Mouse (Mus musculus): ENCODE measurements around the gene Susd1. TPM values are rescaled to one million over a fixed set of nuclear protein-coding genes. Genes with fewer than 3 reads are reported as not detected.
A peak's percentile ranks its signal among the peaks of the same experiment; 100 is the strongest.

Gene Susd1
- polyA plus RNA-seq, 1 experiment, result 8.8 TPM

GRCm38 (mm10) chr4:59277958-59278357 lies 160.5 kb downstream of the Susd1 start:
- no peak for DNase-seq
- 96% methylated on average over 9 of the region's 9 CpGs for WGBS
- TF ChIP-seq POLR2A (IDR thresholded peaks at IDR 0.05; ENCODE audit: low read depth, low read length) (no peak), CTCF (conservative IDR thresholded peaks at IDR 0.05; ENCODE audit: insufficient read depth, insufficient read length, low read depth, low read length) (no peak)
- no peaks in the 10 kb centered on the region for H3K27me3 ChIP-seq (replicated peaks; ENCODE audit: control insufficient read depth, insufficient read depth, low read length)
- H3K4me3 ChIP-seq (ENCODE audit: insufficient read depth, low read depth, low read length), result no peak overlapping the region
- H3K36me3 ChIP-seq (ENCODE audit: control insufficient read depth, insufficient read depth, low read length), result no peaks in the 10 kb centered on the region
- H3K4me1 ChIP-seq (ENCODE audit: control insufficient read depth, insufficient read depth, low read length), result peaks cover 2% of the 10 kb centered on the region; the same call in 1 of the 2 replicates
- no peak overlapping the region for H3K27ac ChIP-seq (ENCODE audit: insufficient read depth, low read depth, low read length)

DNA sequence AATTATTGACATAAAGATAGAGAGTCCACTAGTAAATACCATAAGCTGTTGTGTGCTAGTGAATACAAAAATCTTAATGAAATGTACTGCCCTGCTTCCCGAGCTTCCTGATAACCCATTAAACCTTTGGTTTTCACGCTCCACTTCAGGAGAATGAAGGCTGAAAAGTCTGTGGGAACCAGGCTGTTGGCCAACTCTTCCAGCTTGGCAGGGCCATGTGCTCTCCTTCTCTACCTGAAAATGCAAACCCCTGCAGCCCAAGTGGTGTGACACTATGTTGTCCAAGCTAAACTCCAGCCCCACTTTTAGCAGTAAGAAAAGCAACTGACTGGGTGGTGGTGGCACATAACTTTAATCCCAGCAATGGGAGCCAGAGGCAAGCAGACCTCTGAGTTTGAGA lies 162.5 kb downstream of the Susd1 start:
- TF ChIP-seq POLR2A (IDR thresholded peaks at IDR 0.05; ENCODE audit: low read depth, low read length) (no peak), CTCF (conservative IDR thresholded peaks at IDR 0.05; ENCODE audit: insufficient read depth, insufficient read length, low read depth, low read length) (no peak)
- H3K4me3 ChIP-seq (ENCODE audit: insufficient read depth, low read depth, low read length), result no peak overlapping the region
- peaks cover 2% of the 10 kb centered on the region; the same call in 1 of the 2 replicates for H3K4me1 ChIP-seq (ENCODE audit: control insufficient read depth, insufficient read depth, low read length)
- DNase-seq, result peak; percentile 18
- no peaks in the 10 kb centered on the region for H3K36me3 ChIP-seq (ENCODE audit: control insufficient read depth, insufficient read depth, low read length)
- no peaks in the 10 kb centered on the region for H3K27me3 ChIP-seq (replicated peaks; ENCODE audit: control insufficient read depth, insufficient read depth, low read length)
- H3K27ac ChIP-seq (ENCODE audit: insufficient read depth, low read depth, low read length), result no peak overlapping the region
- 42% methylated on average over 2 of the region's 2 CpGs for WGBS

DNA sequence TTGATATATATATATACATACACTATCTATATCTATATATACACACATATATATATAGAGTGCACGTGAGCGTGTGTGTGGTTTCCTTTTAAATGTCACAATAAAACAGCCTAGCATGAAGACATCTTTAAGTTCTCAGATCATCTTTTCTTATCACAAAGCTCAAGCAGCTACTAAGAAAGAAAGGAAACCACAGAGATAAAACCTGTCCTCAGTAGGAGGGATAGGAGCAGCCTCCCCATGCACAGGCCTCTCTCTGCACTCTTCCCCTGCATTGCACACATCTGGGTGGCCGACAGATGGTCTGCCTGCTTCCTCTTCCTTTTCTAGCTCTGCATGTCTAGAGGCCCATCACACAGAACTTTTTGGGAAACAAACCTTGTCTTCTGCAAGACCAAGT lies 162.9 kb downstream of the Susd1 start:
- Histone ChIP-seq H3K27me3 (replicated peaks; ENCODE audit: control insufficient read depth, insufficient read depth, low read length) (no peaks in the 10 kb centered on the region), H3K36me3 (ENCODE audit: control insufficient read depth, insufficient read depth, low read length) (no peaks in the 10 kb centered on the region), H3K4me3 (ENCODE audit: insufficient read depth, low read depth, low read length) (no peak overlapping the region), H3K27ac (ENCODE audit: insufficient read depth, low read depth, low read length) (no peak overlapping the region), H3K4me1 (ENCODE audit: control insufficient read depth, insufficient read depth, low read length) (peaks cover 2% of the 10 kb centered on the region; the same call in 1 of the 2 replicates)
- TF ChIP-seq POLR2A (IDR thresholded peaks at IDR 0.05; ENCODE audit: low read depth, low read length), result no peak
- TF ChIP-seq CTCF (conservative IDR thresholded peaks at IDR 0.05; ENCODE audit: insufficient read depth, insufficient read length, low read depth, low read length), result no peak
- DNase-seq, result no peak
- WGBS, result 80% methylated on average over 3 of the region's 3 CpGs

DNA sequence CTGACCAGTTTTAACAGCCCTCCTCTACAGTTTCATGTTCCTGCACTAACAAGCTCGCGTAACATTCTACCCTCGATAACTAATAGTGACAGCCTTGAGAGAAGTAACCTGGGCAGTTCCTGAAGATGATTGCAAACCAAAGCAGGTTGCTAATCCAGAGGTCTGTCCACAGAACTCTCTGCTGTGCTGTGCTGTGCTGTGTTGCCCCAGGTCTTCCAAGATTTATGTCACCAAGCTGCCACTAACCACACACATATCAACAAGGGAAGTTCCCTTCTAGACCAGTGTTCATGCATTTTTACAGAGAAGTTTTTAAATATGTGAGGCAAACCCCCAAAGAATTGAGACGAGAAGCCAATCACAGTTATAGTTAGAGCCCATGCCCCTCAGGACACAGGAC lies 164.3 kb downstream of the Susd1 start:
- H3K4me3 ChIP-seq (ENCODE audit: insufficient read depth, low read depth, low read length), result no peak overlapping the region
- WGBS, result 55% methylated on average over 4 of the region's 4 CpGs
- no peak overlapping the region for H3K27ac ChIP-seq (ENCODE audit: insufficient read depth, low read depth, low read length)
- peaks cover 2% of the 10 kb centered on the region; the same call in 1 of the 2 replicates for H3K4me1 ChIP-seq (ENCODE audit: control insufficient read depth, insufficient read depth, low read length)
- no peaks in the 10 kb centered on the region for H3K27me3 ChIP-seq (replicated peaks; ENCODE audit: control insufficient read depth, insufficient read depth, low read length)
- no peak for TF ChIP-seq POLR2A (IDR thresholded peaks at IDR 0.05; ENCODE audit: low read depth, low read length)
- TF ChIP-seq CTCF (conservative IDR thresholded peaks at IDR 0.05; ENCODE audit: insufficient read depth, insufficient read length, low read depth, low read length), result no peak
- no peaks in the 10 kb centered on the region for H3K36me3 ChIP-seq (ENCODE audit: control insufficient read depth, insufficient read depth, low read length)
- no peak for DNase-seq

- WGBS, result 52% methylated on average over 1 of the region's 1 CpGs
- peak; percentile 82 for DNase-seq
These were observed 165.1 kb downstream of the Susd1 start for GRCm38 (mm10) chr4:59273342-59273741.

DNA sequence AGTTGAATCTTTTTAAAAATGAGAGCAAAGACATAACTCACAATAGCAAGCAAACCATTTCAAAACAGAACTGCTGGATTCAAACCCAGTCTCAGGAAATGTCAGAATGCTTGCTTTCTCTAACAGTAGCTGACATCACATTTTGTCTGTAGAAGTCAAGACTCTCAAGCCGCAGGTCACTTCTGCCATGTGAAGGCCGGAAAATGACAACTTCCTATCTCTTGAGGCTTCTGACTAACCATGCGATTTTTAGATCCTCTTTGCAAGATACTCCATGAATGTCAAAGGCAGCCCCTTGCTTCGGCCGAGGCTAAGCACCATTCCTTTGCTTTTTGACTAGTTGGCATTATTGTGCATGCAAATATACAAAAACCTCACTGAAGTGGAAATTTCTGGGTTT lies 172.8 kb downstream of the Susd1 start:
- WGBS, result 90% methylated on average over 5 of the region's 5 CpGs
- Histone ChIP-seq H3K4me1 (ENCODE audit: control insufficient read depth, insufficient read depth, low read length) (0 out of 2 replicates have a peak, but pooled peaks cover 6% of the 10 kb centered on the region), H3K36me3 (ENCODE audit: control insufficient read depth, insufficient read depth, low read length) (no peaks in the 10 kb centered on the region), H3K4me3 (ENCODE audit: insufficient read depth, low read depth, low read length) (no peak overlapping the region), H3K27me3 (replicated peaks; ENCODE audit: control insufficient read depth, insufficient read depth, low read length) (no peaks in the 10 kb centered on the region), H3K27ac (ENCODE audit: insufficient read depth, low read depth, low read length) (no peak overlapping the region)
- TF ChIP-seq CTCF (conservative IDR thresholded peaks at IDR 0.05; ENCODE audit: insufficient read depth, insufficient read length, low read depth, low read length) (no peak), POLR2A (IDR thresholded peaks at IDR 0.05; ENCODE audit: low read depth, low read length) (no peak)
- DNase-seq, result peak; percentile 24

More at GRCm38 (mm10) chr4:59273342-59273741, 165.1 kb downstream of the Susd1 start:
- Histone ChIP-seq H3K27ac (ENCODE audit: insufficient read depth, low read depth, low read length) (no peak overlapping the region), H3K27me3 (replicated peaks; ENCODE audit: control insufficient read depth, insufficient read depth, low read length) (no peaks in the 10 kb centered on the region), H3K4me1 (ENCODE audit: control insufficient read depth, insufficient read depth, low read length) (peaks cover 2% of the 10 kb centered on the region; the same call in 1 of the 2 replicates), H3K4me3 (ENCODE audit: insufficient read depth, low read depth, low read length) (no peak overlapping the region), H3K36me3 (ENCODE audit: control insufficient read depth, insufficient read depth, low read length) (no peaks in the 10 kb centered on the region)
- TF ChIP-seq CTCF (conservative IDR thresholded peaks at IDR 0.05; ENCODE audit: insufficient read depth, insufficient read length, low read depth, low read length) (no peak), POLR2A (IDR thresholded peaks at IDR 0.05; ENCODE audit: low read depth, low read length) (no peak)

GRCm38 (mm10) chr4:59265182-59265581 lies 173.3 kb downstream of the Susd1 start:
- 78% methylated on average over 5 of the region's 5 CpGs for WGBS
- no peak for DNase-seq

More at GRCm38 (mm10) chr4:59265182-59265581, 173.3 kb downstream of the Susd1 start:
- H3K4me1 ChIP-seq (ENCODE audit: control insufficient read depth, insufficient read depth, low read length), result 0 out of 2 replicates have a peak, but pooled peaks cover 6% of the 10 kb centered on the region
- no peaks in the 10 kb centered on the region for H3K27me3 ChIP-seq (replicated peaks; ENCODE audit: control insufficient read depth, insufficient read depth, low read length)
- H3K27ac ChIP-seq (ENCODE audit: insufficient read depth, low read depth, low read length), result no peak overlapping the region
- no peaks in the 10 kb centered on the region for H3K36me3 ChIP-seq (ENCODE audit: control insufficient read depth, insufficient read depth, low read length)
- TF ChIP-seq POLR2A (IDR thresholded peaks at IDR 0.05; ENCODE audit: low read depth, low read length), result no peak
- TF ChIP-seq CTCF (conservative IDR thresholded peaks at IDR 0.05; ENCODE audit: insufficient read depth, insufficient read length, low read depth, low read length), result no peak
- no peak overlapping the region for H3K4me3 ChIP-seq (ENCODE audit: insufficient read depth, low read depth, low read length)

Other genes starting within 250 kb of the Susd1 start
- gene Ugcg, start 249.4 kb downstream of the Susd1 start, polyA plus RNA-seq (2012; rRNA removed), result 7.4 and 11.6 TPM in 2 replicates
- gene Ptbp3, start 110.7 kb upstream of the Susd1 start, polyA plus RNA-seq (2012; rRNA removed), result 32.8 and 33.8 TPM in 2 replicates
- 21.0 and 27.8 TPM in 2 replicates for gene Hsdl2, start 142.9 kb upstream of the Susd1 start, polyA plus RNA-seq (2012; rRNA removed)
- 9.6 and 10.8 TPM in 2 replicates for gene E130308A19Rik, start 187.6 kb upstream of the Susd1 start, polyA plus RNA-seq (2012; rRNA removed)